Mouse (Mus musculus): ENCODE measurements around the gene Plxdc1. TPM values are rescaled to one million over a fixed set of nuclear protein-coding genes. Genes with fewer than 3 reads are reported as not detected.

The Plxdc1 gene
- total RNA-seq, 2 experiments from 2014 or later, result 3.2 to 4.6 TPM

DNA sequence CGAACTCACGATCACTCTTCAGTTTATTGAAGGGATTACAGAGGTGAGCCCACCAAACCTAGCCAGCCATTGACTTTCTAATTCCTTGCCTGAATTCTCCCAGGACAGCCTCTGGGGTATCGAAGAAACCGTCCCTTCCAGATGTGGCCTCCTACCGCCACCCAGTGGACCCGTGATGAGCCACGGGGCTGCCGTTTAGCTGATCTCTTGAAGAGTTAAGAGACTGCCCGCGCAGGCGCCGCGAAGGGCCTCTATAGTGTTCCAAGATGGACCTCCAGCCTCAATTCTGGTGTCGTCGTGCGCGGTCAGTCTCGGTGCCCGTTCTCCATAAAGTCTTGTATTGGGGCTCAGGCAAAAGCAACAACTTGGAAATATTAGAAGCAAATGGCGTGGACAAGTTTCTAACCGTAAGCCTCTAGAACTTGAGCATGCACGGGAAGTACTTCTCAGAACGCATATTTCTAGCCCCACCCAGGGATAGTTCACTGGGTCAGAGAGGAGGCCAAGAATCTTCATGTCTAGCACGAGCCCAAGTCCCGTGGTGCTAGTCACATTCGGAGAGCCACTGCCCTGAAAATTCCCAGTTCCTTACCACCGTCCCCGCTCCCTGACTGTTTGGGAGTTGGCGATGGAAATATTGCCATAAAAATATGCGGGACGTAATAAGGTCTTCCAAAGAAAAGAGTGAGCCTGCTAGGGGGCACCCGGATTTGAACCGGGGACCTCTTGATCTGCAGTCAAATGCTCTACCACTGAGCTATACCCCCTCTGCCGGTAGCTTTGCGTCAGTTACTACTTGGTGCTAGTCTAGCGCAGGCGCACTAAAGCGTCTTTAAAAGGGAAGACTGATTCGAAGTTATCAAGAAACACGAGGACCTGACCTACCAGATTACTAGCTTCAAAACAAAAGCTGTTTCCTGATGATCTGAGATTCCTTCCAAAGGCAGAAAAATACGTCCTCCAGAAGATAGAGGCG, 1.6 kb upstream of the Plxdc1 start:
- DNase-seq, result peak; percentile 95 to 98

DNA sequence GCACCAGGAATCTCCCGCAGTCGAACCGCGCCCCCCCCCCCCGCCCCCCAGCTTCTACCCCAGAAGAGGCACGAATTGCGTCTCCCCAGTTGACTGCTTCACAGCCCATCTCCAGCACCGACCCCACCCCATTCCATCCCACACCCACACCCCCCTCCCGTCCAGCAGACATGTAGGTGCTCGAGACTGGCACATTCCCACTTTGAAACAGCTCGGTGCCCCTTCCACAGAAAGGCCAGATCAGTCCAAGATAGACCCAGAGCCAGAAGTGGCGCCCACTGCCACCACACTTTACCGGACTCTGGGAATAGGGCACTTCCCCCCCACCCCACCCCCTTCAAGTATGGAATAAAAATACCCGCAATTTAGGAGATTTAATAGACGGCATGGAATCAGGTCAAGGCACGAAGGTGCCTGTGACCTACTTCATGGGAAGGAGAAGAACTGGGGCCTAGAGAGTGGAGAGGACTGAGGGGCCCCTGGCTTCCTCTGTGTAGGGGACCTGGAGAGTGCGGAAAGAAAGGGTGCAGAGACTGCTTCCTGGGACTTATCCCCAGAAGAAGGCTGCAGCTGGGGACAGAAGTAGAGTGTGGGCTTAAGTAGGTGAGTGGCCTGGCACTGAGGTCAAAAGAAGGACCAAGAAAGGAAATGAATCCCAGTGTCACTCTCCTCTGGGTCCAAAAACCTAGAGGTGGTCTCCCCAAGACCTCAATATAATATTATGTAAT, 658 bp upstream of the Plxdc1 start:
- peak in 1 of 2 experiments; percentile 45 for DNase-seq

DNA sequence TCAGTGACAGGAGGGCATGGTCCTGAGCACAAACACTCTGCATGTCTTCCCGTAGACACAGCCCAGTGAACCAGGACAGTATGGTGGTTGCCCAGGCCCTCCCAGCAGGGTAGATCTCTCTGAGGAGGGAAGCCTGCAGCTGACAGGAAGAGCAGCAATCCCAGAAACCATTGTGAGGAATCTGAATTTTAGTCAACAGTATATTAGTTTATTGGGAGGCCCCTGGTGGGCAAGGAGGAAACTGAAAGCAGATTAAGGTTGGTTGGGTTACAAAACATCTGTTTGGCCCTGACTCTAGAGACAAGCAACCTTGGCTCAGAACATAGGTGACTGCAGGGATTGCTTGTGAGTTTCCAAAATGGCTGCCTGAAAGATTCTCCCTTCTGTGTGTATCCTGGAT, 2.3 kb downstream of the Plxdc1 start:
- DNase-seq, result no peak

DNA sequence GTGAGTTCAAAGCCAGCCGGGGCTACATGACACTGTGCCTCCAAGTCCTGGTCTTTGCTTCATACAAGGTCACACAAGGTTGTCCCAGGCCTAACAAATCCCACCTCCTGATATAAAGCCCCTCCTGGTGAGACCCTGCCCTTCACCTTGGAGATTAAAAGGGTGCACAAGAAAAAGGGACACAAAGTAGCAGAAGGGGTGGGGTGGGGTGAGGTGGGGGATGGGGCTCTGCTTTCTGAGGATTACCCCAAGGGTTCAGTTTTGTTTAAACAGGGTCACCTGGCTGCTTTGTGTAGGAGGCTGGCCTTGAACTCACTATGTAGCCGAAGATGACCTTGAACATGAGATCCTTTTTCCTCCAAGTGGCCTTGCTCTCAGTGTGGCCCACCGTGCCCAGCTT, 2.7 kb downstream of the Plxdc1 start:
- DNase-seq, result no peak

DNA sequence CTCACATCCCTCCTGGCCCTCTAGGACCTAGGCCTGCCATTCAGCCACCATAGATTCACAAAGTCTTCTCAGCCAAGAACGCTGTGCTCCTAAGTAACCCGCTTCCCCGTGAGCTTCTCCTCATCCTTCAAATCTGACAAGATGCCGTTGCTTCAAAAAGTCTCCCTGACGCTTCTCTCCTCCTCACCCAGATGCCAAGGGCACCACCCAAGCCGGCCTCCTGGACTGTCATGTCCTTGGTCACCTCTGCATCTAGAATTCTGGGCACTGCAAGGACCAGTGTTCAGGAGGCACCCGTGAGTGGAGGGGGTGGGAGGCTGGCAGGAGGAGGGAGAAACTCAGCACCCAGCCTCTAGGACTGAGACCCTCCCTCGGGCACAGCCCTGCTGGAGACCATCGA, 3.5 kb downstream of the Plxdc1 start:
- DNase-seq, result no peak

DNA sequence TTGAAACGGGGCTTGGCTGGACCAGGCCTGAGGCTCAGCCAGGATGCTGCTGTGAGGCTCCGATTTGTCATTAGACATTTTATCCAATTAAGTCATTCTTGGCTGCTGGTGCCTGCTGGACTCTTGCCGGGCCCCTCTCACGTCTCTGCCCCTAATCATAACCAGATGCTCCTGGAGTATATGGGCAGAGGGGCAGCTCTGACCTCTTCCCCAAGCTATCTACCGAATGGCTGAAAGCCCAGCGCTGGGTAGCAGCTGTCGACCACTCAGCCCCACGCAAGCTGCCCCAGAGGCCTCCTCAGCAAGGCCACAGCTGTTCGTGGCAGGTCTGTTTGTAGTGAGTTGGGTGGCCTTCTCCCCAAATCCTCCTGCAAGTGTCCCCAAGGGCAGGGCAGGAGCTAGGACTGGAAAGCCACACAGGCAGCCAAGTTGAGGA, 5.7 kb downstream of the Plxdc1 start:
- peak; percentile 81 to 85 for DNase-seq

DNA sequence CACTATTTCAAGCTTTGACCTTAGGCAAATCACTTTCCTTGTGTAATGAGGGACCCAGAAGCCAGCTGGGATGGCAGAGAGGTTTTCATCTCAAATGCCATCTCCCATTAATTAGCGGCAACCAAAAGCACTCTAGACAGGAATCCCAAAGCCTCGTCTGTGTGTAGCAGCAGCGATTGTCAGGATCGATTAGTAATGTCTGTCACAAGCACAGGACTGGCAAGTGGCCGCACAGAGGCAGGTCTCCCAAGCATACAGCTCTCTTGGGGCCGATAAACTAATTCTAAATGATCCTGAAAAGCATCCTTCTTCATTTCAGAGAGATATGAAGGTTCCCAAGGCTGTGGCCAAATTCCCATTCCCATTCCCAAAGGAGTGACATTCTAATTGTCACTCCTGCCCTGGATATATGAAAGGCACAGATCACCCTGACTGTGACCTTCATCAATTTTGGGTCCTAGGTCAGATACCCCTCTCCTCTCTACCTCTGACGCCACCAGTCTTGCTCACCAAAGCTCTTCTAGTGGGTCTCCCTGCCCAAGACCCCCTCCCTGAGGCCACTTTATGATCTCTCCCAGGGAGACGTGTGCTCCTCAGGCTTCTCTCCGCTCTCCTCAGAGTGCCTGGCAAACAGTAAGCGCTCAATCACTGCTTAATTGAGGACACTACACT, 6.3 kb downstream of the Plxdc1 start:
- peak in 1 of 2 experiments; percentile 50 for DNase-seq

DNA sequence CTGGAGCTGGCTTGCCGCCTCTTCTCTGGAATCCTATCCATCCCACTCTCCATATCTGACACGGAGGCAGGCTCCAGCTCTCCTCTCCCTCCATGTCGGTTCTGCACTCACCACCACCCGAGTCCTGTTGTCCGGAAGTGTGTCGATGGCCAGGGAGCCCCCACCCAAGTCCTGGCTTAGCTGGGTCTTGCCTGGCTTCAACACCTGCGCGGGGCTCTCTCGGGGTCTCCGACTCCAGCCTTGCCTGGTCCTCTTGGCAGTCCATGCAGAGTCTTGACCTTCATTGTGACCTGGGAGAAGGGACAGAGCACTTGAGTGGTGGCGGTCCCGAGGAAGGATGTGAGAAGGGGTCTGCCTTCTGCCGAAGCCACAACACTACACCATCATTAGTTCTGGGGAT, 7.9 kb downstream of the Plxdc1 start:
- DNase-seq, result no peak

DNA sequence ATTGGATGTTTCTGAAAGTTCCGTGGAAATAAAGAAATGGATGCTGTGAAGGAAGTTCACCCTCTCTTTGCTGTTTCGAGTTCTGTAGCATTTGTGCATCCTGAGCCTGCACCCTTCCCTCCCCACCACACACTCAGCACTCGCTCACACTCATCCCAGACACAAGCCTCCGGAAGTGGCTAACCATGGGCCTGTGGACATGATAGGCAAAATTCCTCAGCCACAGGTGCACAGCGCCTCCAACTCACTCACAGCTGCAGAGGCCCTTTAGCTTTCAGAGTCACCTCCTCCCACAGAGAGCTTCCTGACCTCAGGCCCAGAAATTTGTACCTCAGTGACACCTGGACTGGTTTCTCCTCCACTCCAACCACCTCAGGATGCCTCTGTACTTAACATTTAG, 8.4 kb downstream of the Plxdc1 start:
- no peak for DNase-seq

DNA sequence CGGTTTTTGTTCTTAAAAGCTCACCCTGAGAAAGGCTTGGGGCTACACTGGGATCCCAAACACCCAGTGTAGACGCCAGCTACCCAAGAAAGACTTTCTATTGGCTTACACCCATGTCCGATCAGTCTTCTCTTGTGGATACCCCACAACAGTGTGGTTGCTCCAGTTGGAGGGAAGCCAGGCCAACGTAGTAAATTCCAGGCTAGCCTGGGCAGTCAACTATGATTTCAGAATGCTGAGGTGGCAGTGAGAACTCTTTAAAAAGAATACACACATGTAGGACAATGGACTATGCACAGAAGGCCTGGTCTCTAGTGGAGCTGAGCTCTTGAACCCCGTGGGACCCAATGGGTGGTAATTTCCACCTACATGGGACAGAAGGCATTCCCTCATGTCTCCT, 11.5 kb downstream of the Plxdc1 start:
- DNase-seq, result no peak

DNA sequence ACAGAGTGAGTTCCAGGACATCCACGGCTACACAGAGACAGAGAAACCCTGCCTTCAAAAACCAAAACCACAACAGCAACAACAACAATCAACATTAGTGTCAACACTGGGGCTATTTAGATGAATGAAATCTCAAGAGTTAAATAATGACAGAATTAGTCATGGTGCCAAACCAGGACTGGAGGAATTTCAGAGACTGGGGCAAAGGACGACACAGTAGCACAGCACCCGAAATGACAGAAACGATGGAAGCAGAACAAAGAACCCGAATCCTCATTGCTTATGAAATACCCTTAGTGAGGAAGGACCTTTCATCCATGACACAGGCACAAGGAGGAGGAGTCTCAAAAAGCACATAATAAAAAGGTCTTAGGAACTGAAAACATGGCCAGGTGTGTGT, 12.1 kb downstream of the Plxdc1 start:
- no peak for DNase-seq

DNA sequence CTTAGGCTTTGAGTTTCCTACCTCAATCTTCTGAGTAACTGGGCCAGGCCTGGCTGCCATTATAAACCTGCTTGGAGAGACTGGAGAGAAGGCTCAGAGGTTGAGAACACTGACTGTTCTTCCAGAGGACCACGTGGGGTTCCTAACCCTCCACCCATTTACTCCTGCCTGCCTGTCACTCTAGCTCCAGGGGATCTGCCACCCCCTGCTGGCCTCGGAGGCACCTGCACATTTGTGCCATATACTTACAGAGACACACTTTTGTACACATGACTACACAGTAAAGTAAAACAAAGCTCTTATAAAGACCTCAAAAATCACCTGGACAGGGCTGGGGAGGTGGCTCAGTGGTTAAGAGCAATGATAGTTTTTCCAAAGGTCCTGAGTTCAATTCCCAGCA, 13.8 kb downstream of the Plxdc1 start:
- DNase-seq, result no peak

DNA sequence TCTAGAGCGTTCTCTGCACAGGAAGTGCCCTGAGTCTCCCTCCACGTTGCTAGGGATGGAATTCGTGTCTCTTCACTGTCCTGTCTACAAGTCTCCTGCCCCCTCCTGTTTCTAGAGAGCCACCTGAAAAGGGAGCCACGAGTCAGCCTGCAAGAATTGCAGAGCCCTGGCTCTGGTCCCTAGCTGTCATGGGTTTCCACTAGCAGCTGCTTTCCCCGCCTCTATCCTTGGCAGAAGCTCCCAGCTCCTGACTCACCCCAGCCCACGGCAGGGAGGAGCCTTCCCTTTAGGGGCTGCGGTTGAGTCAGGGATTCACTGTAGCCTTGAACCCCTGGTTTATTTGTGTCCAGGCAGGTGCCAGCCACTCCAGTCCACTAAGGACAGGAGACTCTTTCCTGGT, 15.0 kb downstream of the Plxdc1 start:
- peak; percentile 89 to 92 for DNase-seq

DNA sequence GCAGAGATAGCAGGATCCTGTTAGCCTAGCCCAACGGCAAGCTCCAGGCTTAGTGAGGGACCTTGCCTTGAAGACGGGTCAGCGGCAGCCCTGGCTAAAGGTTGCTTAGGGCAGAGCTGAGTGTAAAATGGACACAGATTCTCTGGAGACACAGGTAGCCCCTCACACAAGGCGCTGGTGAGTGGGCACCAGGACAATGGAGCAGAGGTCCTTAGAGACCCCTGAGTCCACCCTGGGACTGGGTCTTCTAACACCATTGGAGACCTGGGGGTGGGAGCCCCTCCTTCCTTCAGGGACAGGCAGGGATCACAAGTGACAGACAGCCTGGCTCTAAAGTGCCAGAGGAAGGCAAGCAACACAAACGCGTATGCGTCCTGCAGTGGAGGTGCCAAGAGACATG, 15.5 kb downstream of the Plxdc1 start:
- DNase-seq, result no peak

DNA sequence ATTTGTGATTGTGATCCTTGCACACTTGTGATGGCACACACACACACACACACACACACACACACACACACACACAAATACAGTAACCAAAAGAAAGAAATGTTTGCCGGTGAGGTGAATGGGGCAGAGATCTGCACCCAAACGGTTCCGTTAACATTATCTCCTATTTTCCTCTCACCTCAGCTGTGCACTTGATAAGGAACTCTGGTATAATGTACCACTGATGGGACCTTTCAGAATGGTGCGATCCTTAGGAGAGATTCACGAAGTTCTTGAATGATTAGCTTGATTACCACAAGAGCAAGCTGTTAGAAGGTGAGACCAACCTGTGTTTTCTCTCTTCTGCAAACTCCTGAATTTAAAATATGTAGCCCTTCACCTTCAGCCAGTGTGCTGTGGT, 17.9 kb downstream of the Plxdc1 start:
- no peak for DNase-seq

DNA sequence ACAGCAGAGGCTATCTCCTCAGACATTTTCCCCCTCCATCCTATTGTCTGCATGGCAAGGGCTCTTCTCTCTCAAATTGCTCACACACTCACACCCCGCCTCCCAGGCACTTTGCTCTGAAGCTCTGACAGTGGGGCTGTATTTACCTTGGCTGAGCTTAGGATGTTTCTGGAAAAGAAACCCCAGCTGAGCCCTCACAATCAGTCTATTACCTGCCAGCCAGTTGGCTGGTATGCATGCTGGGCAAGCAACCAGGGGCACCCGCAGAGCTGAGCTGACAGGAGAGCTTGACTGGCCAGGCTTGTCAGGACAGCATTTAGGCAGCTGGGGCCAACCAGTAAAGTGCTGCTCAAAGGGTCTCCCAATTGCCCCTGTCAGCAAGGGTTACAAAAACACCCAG, 19.1 kb downstream of the Plxdc1 start:
- DNase-seq, result peak; percentile 57 to 80

DNA sequence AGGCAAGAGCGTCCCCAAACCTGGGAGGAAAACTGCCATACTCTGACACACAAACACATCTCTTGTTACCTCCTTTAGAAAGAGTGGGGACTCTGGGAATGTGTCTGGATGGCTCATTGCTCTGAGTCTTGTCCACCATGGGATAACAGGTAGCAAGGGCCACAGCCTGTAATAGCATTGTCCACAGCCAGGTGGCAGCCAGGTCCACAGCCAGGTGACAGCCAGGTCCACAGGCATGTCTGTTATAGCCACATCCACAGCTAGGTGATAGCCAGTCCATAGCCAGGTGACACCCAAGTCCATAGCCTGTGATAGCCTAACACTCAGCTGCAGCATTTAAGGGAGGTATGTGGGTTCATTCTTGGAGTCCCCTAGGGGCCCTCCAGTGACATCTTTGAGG, 25.3 kb downstream of the Plxdc1 start:
- DNase-seq, result no peak

DNA sequence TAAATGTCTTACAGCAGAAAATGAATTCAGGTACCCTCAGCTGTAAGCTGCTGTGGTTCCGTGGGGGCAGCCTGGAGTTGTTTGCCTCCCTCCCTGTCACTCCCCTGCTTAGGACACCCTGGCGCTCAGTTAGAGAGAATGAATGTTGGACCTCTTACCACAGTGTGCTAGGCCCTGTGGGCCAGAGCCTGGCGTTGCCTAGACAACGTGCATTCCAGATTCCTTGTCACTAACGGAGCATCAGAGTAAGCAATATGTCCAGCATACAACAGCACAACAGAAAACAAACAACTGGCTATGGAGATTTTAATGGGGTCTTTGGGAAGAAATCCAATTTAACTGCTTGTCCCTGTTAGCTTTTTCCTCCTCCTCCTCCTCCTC, 27.0 kb downstream of the Plxdc1 start:
- no peak for DNase-seq

DNA sequence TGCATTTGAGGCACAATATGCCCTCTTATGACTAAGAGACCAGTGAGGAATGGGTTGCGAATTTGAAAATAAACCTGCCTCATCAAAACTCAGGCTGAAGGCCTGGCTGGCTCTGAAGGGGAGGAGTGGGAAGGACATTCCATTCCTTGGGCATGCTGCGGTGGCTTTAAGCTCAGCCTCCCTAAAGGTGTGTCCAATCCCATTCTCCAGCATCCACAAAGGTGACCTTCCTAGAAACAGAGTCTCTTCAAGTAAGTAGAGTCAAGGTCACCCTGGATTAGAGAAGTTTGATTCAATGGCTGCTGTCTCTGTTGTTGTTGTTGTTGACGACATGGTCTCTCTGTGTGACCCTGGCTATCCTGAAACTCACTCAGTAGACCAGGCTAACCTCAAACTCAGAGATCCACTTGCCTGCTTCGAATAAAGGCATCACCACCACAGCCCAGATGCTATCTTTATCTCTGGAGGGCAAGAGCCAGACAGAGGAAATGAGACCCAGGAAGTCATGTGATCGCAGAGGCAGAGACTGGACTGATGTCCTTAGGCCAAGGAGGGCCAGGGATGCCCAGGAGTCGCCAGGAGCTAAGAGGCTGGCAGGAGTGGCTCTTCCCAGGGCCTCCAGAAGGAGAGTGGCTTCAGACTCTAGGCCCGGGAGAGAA, 27.5 kb downstream of the Plxdc1 start:
- DNase-seq, result no peak

DNA sequence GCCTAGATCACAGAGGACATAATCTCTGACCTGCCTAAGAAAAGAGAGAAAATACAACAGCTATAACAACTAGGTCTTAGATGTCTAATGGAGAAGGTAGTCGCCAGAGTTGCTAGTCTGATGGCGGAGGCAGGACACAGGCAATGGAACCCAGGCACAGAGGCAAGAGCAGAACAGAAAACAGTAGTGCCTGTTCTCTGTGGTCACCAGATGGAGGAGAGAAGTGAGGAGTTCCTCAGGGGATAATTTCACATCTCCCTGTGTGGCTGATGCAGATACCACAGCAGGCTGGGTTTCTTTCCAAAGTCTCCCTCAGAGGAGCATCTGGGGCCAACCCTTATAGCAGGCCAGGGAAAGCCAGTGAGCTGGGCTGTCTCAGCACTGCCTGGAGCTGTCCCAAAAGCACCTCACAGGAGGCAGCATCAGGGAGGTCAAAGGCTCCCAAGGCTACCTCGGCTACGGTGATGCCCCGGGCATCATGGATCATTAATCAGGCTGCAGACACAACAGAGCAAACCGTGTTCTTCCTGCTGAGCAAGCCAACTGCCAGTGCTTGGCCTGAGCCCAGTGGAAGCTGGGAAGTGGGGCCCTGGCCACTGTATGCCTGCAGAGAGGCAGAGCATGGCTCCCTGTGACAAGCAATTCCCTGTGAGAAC, 29.2 kb downstream of the Plxdc1 start:
- no peak for DNase-seq

DNA sequence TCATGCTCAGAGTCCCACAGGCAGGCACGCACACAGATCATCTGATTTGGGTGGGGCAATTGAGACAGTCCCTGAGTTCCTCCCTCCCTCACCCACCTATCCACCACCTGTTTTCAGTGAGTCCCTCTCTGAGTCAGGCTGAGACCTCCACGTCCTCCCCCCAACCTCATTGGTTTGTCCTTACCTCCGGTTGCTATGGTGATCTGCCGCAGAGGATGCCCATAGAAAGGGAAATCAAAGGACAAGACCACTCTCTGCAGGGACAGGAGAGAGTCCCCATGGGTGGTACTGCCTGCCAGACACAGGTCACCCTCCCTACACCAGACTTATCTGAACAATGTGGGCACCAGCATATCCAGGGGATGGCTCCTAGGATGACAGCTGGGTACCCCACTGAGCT, 30.3 kb downstream of the Plxdc1 start:
- DNase-seq, result no peak
